Mouse (Mus musculus) gastrocnemius, postnatal 4 days (tissue): ENCODE data around the gene Nkain4. TPM values are rescaled to one million over a fixed set of nuclear protein-coding genes. Genes with fewer than 3 reads are reported as not detected.
A peak's percentile ranks its signal among the peaks of the same experiment; 100 is the strongest.

Source experiments
- DNase-seq, 2 experiments: peaks; one replicate each; pipeline ENCODE4 v3.0.0; 2021 to 2022; ENCODE audit warnings: low spot score in 2 of 2, mixed read lengths in 2 of 2
- long read RNA-seq, 2 experiments: library from polyadenylated mRNA; stranded (forward); transcript quantifications; one replicate each; pipeline ENCODE4 v2.0.0; 2021
- total RNA-seq, 2 experiments: library from RNA; stranded (reverse); gene quantifications; 2 replicates each; pipeline ENCODE4 v1.2.3; 2021

Nkain4 gene
- total RNA-seq = 1 to 10 TPM; 2.5 to 3.6 TPM
- long read RNA-seq, experiment 1 = 0 reads
- long read RNA-seq, experiment 2, partial matches to known transcripts = 0 of 2 reads
- long read RNA-seq, experiment 2, other reads (novel, unspliced or antisense) = 0 of 2 reads

GRCm38 (mm10) chr2:180954061-180955047 lies at the start of gene Nkain4:
Nkain4 (minus strand) TSS chr2:180954699.
- DNase-seq = peak in 1 of 2 experiments; percentile 31

- no peak for DNase-seq
These were observed 42.4 kb upstream of the Nkain4 start for GRCm38 (mm10) chr2:180996905-180997304.

- DNase-seq = peak in 1 of 2 experiments; percentile 44
These were observed 41.9 kb upstream of the Nkain4 start for GRCm38 (mm10) chr2:180996436-180996835.

GRCm38 (mm10) chr2:180995457-180995856 lies 41.0 kb upstream of the Nkain4 start:
- DNase-seq = no peak

- DNase-seq = no peak
These were observed 39.9 kb upstream of the Nkain4 start for GRCm38 (mm10) chr2:180994360-180994759.

GRCm38 (mm10) chr2:180990347-180990746 lies 35.8 kb upstream of the Nkain4 start:
- no peak for DNase-seq

GRCm38 (mm10) chr2:180988948-180989347 lies 34.4 kb upstream of the Nkain4 start:
- DNase-seq = no peak

- DNase-seq = no peak
These were observed 33.9 kb upstream of the Nkain4 start for GRCm38 (mm10) chr2:180988347-180988913.

GRCm38 (mm10) chr2:180987432-180988030 lies 33.0 kb upstream of the Nkain4 start:
- DNase-seq = no peak

- no peak for DNase-seq
These were observed 32.5 kb upstream of the Nkain4 start for GRCm38 (mm10) chr2:180987001-180987400.

GRCm38 (mm10) chr2:180986449-180986848 lies 31.9 kb upstream of the Nkain4 start, which contains the start of gene Col20a1:
Col20a1 (plus strand) TSS chr2:180986535.
- DNase-seq = no peak

GRCm38 (mm10) chr2:180985635-180986034 lies 31.1 kb upstream of the Nkain4 start:
- DNase-seq = no peak

GRCm38 (mm10) chr2:180981133-180981532 lies 26.6 kb upstream of the Nkain4 start:
- DNase-seq = no peak

GRCm38 (mm10) chr2:180967010-180967763 lies 12.7 kb upstream of the Nkain4 start, which contains the start of gene Arfgap1:
Arfgap1 (plus strand) TSS chr2:180967225.
- peak; percentile 87 to 93 for DNase-seq

- DNase-seq = no peak
These were observed 11.8 kb upstream of the Nkain4 start for GRCm38 (mm10) chr2:180966092-180966882.

GRCm38 (mm10) chr2:180963956-180964355 lies 9.5 kb upstream of the Nkain4 start:
- DNase-seq = peak; percentile 64 to 70

GRCm38 (mm10) chr2:180962616-180963308 lies 8.3 kb upstream of the Nkain4 start:
- no peak for DNase-seq

GRCm38 (mm10) chr2:180960187-180960586 lies 5.7 kb upstream of the Nkain4 start:
- DNase-seq = no peak

- no peak for DNase-seq
These were observed 5.1 kb upstream of the Nkain4 start for GRCm38 (mm10) chr2:180959605-180960004.
